ENCODE assay signal across 11 mouse cellular contexts in genomic region chr13:97662741-97663140, GRCm38 (mm10).
A peak's percentile ranks its signal among the peaks of the same experiment; 100 is the strongest.
DNase-seq lines count a peak whose midpoint lies in the region; ATAC-seq and TF ChIP-seq lines count a peak whose summit lies in the region.
"Had no signal": no experiment of that assay in that cellular context is flagged by ENCODE, and none has a peak within 500 bp of the region (broad histone marks: within the 10 kb centered on the region; RNA-seq: fewer than 3 reads in every experiment).

No protein-coding gene starts in this region.

- H3K4me3 ChIP-seq in intestine, embryonic 15.5 days (replicated peaks) = no peak overlapping the region
- H3K4me3 ChIP-seq in intestine, postnatal 0 days (ENCODE audit: low read depth, low read length) = no peak overlapping the region
- H3K4me3 ChIP-seq in embryonic facial prominence, embryonic 13.5 days = no peak overlapping the region
- H3K4me3 ChIP-seq: liver, embryonic 13.5 days had no signal

- peak; percentile 44 for DNase-seq in Muller cell, postnatal 12 days (ENCODE audit: inconsistent ontology term)
- peak; percentile 75 for DNase-seq in heart, postnatal 4 days
- DNase-seq in left cerebral cortex, postnatal 36 days (ENCODE audit: low spot score in 2 of 2) = no peak
- no peak for DNase-seq in spleen, postnatal 4 days (ENCODE audit: low spot score in 2 of 2)
- DNase-seq in spleen, adult 18-20 months = no peak
- DNase-seq: liver, embryonic 13.5 days; thymus, postnatal 4 days had no signal

- WGBS in intestine, embryonic 15.5 days = 61% methylated on average over 8 of the region's 8 CpGs
- 66% methylated on average over 8 of the region's 8 CpGs for WGBS in intestine, postnatal 0 days
- 28% methylated on average over 8 of the region's 8 CpGs for WGBS in embryonic facial prominence, embryonic 13.5 days

- H3K36me3 ChIP-seq in intestine, embryonic 15.5 days = no peaks in the 10 kb centered on the region
- H3K36me3 ChIP-seq in intestine, postnatal 0 days (ENCODE audit: control insufficient read depth, insufficient read depth) = no peaks in the 10 kb centered on the region
- no peaks in the 10 kb centered on the region for H3K36me3 ChIP-seq in embryonic facial prominence, embryonic 13.5 days
- H3K36me3 ChIP-seq: G1E; liver, embryonic 13.5 days had no signal

- no peak overlapping the region for H3K27ac ChIP-seq in intestine, embryonic 15.5 days
- H3K27ac ChIP-seq in intestine, postnatal 0 days (ENCODE audit: low read depth, low read length) = no peak overlapping the region
- H3K27ac ChIP-seq in embryonic facial prominence, embryonic 13.5 days = peak overlapping the region; percentile 88
- H3K27ac ChIP-seq: liver, embryonic 13.5 days had no signal

- ATAC-seq in intestine, embryonic 15.5 days = 0 out of 2 replicates have a peak, but pooled peaks have one; percentile 28
- ATAC-seq in intestine, postnatal 0 days = no peak
- peak; percentile 87 for ATAC-seq in embryonic facial prominence, embryonic 13.5 days (ENCODE audit: insufficient number of reproducible peaks, insufficient read depth, low FRiP score, low TSS enrichment, low read depth)

- TF ChIP-seq CTCF in intestine, postnatal 0 days (IDR thresholded peaks at IDR 0.05; ENCODE audit: low read depth) = no peak

- H3K4me2 ChIP-seq in intestine, embryonic 15.5 days (replicated peaks) = no peak overlapping the region
- H3K4me2 ChIP-seq in intestine, postnatal 0 days (replicated peaks; ENCODE audit: low read depth) = no peak overlapping the region
- peak overlapping the region; percentile 7; the same call in 1 of the 2 replicates for H3K4me2 ChIP-seq in embryonic facial prominence, embryonic 13.5 days
- H3K4me2 ChIP-seq: liver, embryonic 13.5 days had no signal

- intact Hi-C loops in left cerebral cortex, postnatal 36 days (cut with DNase I) = no loop called here

- no peaks in the 10 kb centered on the region for H3K27me3 ChIP-seq in intestine, embryonic 15.5 days (replicated peaks)
- no peaks in the 10 kb centered on the region for H3K27me3 ChIP-seq in intestine, postnatal 0 days (replicated peaks; ENCODE audit: control insufficient read depth, insufficient read depth, low read length)
- no peaks in the 10 kb centered on the region for H3K27me3 ChIP-seq in embryonic facial prominence, embryonic 13.5 days
- H3K27me3 ChIP-seq: liver, embryonic 13.5 days had no signal

- no peaks in the 10 kb centered on the region for H3K9me3 ChIP-seq in intestine, embryonic 15.5 days
- H3K9me3 ChIP-seq in intestine, postnatal 0 days (ENCODE audit: control insufficient read depth) = no peaks in the 10 kb centered on the region
- H3K9me3 ChIP-seq in embryonic facial prominence, embryonic 13.5 days = no peaks in the 10 kb centered on the region
- H3K9me3 ChIP-seq: G1E; liver, embryonic 13.5 days had no signal

- no peak overlapping the region for H3K9ac ChIP-seq in intestine, embryonic 15.5 days
- H3K9ac ChIP-seq in intestine, postnatal 0 days (ENCODE audit: low read depth, low read length) = no peak overlapping the region
- no peak overlapping the region for H3K9ac ChIP-seq in embryonic facial prominence, embryonic 13.5 days
- H3K9ac ChIP-seq: liver, embryonic 13.5 days had no signal

- no peaks in the 10 kb centered on the region for H3K4me1 ChIP-seq in intestine, embryonic 15.5 days (replicated peaks)
- no peaks in the 10 kb centered on the region for H3K4me1 ChIP-seq in intestine, postnatal 0 days (replicated peaks; ENCODE audit: control insufficient read depth, insufficient read depth, low read length)
- H3K4me1 ChIP-seq in embryonic facial prominence, embryonic 13.5 days = peaks cover 9% of the 10 kb centered on the region
- H3K4me1 ChIP-seq: liver, embryonic 13.5 days had no signal

Comparison
In these comparisons a context has a peak if more than half of its experiments do, and no peak if none do; other contexts are left out.
1. DNase-seq: peak in Muller cell, postnatal 12 days (single experiment) and heart, postnatal 4 days (single experiment); none in left cerebral cortex, postnatal 36 days (0 of 2), spleen, postnatal 4 days (0 of 2) and spleen, adult 18-20 months (0 of 2).